Mouse (Mus musculus): Measurements from ENCODE around the gene Adad1.

DNA sequence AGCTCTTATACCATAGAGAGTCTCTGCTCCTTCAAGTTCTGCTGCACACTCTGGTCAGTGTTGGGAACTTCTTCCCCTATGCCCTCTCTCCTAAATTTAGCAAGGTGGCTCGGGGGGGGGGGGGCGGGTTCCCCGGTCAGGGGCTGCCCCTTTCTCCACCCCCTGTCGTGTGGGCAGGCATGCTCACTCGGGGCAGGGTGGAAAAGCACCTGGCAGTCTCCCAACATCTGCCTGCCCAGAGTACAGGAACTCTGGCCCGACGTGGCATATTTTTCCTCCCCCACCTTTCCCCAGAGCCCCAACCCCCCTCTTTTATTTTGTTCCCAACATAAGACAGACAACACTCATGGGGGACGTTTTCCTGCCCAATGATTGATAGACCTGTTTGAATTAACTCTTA, 83.1 kb downstream of the Adad1 start:
- no peak for TF ChIP-seq CTCF (conservative IDR thresholded peaks at IDR 0.05; ENCODE audit: low read length)
- TF ChIP-seq POU5F1 (IDR thresholded peaks at IDR 0.05; ENCODE audit: borderline replicate concordance, low read length): no peak
